Mouse (Mus musculus) liver, postnatal 0 days (tissue): ENCODE measurements around the gene Tbc1d16.

Experiments used
- CTCF ChIP-seq: sonication (generic); IDR thresholded peaks from 2 replicates; pipeline ENCODE4 v1.5.1; 2016; ENCODE audit warnings: antibody characterized with exemption, low read depth
- EP300 ChIP-seq: IDR thresholded peaks from 2 replicates; pipeline ENCODE4 v1.6.1; 2016; ENCODE audit warnings: antibody characterized with exemption, low read depth, mild to moderate bottlenecking

GRCm38 (mm10) chr11:119122396-119122795 lies 105.9 kb downstream of the Tbc1d16 start:
- TF ChIP-seq CTCF (no peak), EP300 (no peak)
